Mouse (Mus musculus) G1E (cell line): ENCODE data around the gene Tvp23b. TPM values are rescaled to one million over a fixed set of nuclear protein-coding genes. Genes with fewer than 3 reads are reported as not detected.

Source experiments
- ATAC-seq: 2 replicates; pipeline ENCODE4 v1.8.0; 2016; ENCODE audit warnings: mild to moderate bottlenecking; ENCODE audit not compliant: insufficient number of reproducible peaks, poor library complexity, low FRiP score, severe bottlenecking; ENCODE audit errors: extremely low read depth
- DNase-seq: peaks from one replicate; pipeline ENCODE4 v3.0.0; 2012; ENCODE audit warnings: low spot score
- H3K27me3 ChIP-seq: 2 replicates; pipeline ENCODE4 v1.6.1; 2012; ENCODE audit warnings: mild to moderate bottlenecking, low read length, inconsistent platforms; ENCODE audit not compliant: insufficient read depth
- H3K36me3 ChIP-seq: replicated peaks from 2 replicates; pipeline ENCODE3; 2012; ENCODE audit warnings: mild to moderate bottlenecking, inconsistent platforms
- H3K4me1 ChIP-seq: 2 replicates; pipeline ENCODE4 v1.6.1; 2012; ENCODE audit warnings: low read depth, low read length, inconsistent platforms, mixed read lengths; ENCODE audit not compliant: insufficient read depth
- H3K4me3 ChIP-seq: 2 replicates; pipeline ENCODE4 v1.5.1; 2012; ENCODE audit warnings: low read depth, mild to moderate bottlenecking, inconsistent platforms, low read length, moderate library complexity, mixed read lengths
- H3K9me3 ChIP-seq: replicated peaks from 2 replicates; pipeline ENCODE4 v1.6.1; 2012; ENCODE audit warnings: inconsistent platforms
- CTCF ChIP-seq: IDR thresholded peaks from 2 replicates; pipeline ENCODE4 v1.5.1; 2012; ENCODE audit warnings: low read depth, low read length, inconsistent platforms, mixed read lengths
- GATA1 ChIP-seq: IDR thresholded peaks from 2 replicates; pipeline ENCODE4 v1.6.1; 2012; ENCODE audit warnings: borderline replicate concordance, low read length, inconsistent platforms, mixed read lengths
- GATA2 ChIP-seq: IDR thresholded peaks from 2 replicates; pipeline ENCODE4 v1.6.1; 2012; ENCODE audit warnings: low read depth, low read length, inconsistent platforms, borderline replicate concordance
- POLR2AphosphoS5 ChIP-seq: IDR thresholded peaks from 2 replicates; pipeline ENCODE4 v1.6.1; 2012; ENCODE audit warnings: low read depth, low read length, inconsistent platforms; ENCODE audit not compliant: insufficient replicate concordance
- TAL1 ChIP-seq: conservative IDR thresholded peaks from 2 replicates; pipeline ENCODE4 v1.6.1; 2012; ENCODE audit warnings: low read depth, low read length, inconsistent platforms, mixed read lengths
- polyA plus RNA-seq: library from polyadenylated mRNA; stranded (reverse); fragments of >175 nt; gene quantifications from 2 replicates; pipeline ENCODE4 v1.2.3, GENCODE M21; 2012
- total RNA-seq, 2 experiments: library from RNA; stranded (forward) in 1 of 2; stranded (reverse) in 1 of 2; fragments of 200-1000 nt in 1 of 2; fragments of >200 nt in 1 of 2; fragmentation: Nextera tagmentation in 1 of 2; gene quantifications; 2 replicates each; pipeline ENCODE4 v1.2.3; 2014 to 2017

Tvp23b gene
- total and polyA plus RNA-seq, 3 experiments = 3.3 to 53.7 (median 24.8) TPM

GRCm38 (mm10) chr11:62847655-62848191 lies 31.5 kb upstream of the Tvp23b start:
- Histone ChIP-seq H3K36me3 (no peaks in the 10 kb centered on the region), H3K9me3 (no peaks in the 10 kb centered on the region), H3K27me3 (peaks cover 26% of the 10 kb centered on the region), H3K4me3 (no peak overlapping the region), H3K4me1 (no peaks in the 10 kb centered on the region)
- ATAC-seq (no peak), DNase-seq (no peak)
- TF ChIP-seq GATA2 (no peak), TAL1 (no peak), CTCF (no peak), POLR2AphosphoS5 (no peak), GATA1 (no peak)

DNA sequence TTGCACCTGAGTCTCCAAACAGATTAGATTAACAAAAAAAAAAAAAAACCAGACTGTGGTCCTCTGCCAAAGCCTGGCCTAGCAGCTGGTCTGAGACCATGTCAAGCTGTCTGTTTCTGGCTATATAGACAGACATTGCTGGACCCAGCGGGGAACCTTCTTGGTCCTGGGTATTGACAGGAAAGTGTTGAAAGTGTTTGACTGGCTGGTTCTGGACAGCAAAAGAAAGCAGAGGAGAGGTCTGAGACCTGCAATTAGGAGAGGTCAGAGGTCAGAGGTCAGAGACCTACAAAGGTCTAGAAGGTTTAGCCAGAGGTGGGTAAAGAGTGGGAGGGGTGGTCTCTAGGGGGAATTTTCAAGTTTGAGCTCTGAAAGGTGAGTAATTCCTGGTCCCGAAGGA lies 31.0 kb upstream of the Tvp23b start:
- H3K36me3 ChIP-seq = no peaks in the 10 kb centered on the region
- no peaks in the 10 kb centered on the region for H3K4me1 ChIP-seq
- TF ChIP-seq POLR2AphosphoS5 = no peak
- no peak for TF ChIP-seq GATA2
- no peak for TF ChIP-seq TAL1
- TF ChIP-seq GATA1 = no peak
- TF ChIP-seq CTCF = no peak
- no peak for ATAC-seq
- no peak overlapping the region for H3K4me3 ChIP-seq
- no peaks in the 10 kb centered on the region for H3K9me3 ChIP-seq
- peaks cover 26% of the 10 kb centered on the region for H3K27me3 ChIP-seq
- DNase-seq = no peak

- H3K36me3 ChIP-seq = no peaks in the 10 kb centered on the region
- no peaks in the 10 kb centered on the region for H3K9me3 ChIP-seq
- ATAC-seq = no peak
- H3K4me3 ChIP-seq = no peak overlapping the region
- no peak for DNase-seq
- no peak for TF ChIP-seq GATA2
- TF ChIP-seq TAL1 = no peak
- no peak for TF ChIP-seq GATA1
- TF ChIP-seq CTCF = no peak
- TF ChIP-seq POLR2AphosphoS5 = no peak
- H3K27me3 ChIP-seq = peaks cover 18% of the 10 kb centered on the region
- H3K4me1 ChIP-seq = no peaks in the 10 kb centered on the region
Observed at GRCm38 (mm10) chr11:62851199-62851598, 28.1 kb upstream of the Tvp23b start.

GRCm38 (mm10) chr11:62853334-62853733 lies 25.9 kb upstream of the Tvp23b start:
- H3K36me3 ChIP-seq = no peaks in the 10 kb centered on the region
- H3K4me3 ChIP-seq = no peak overlapping the region
- DNase-seq = no peak
- H3K9me3 ChIP-seq = no peaks in the 10 kb centered on the region
- no peaks in the 10 kb centered on the region for H3K4me1 ChIP-seq
- H3K27me3 ChIP-seq = peaks cover 14% of the 10 kb centered on the region
- no peak for ATAC-seq
- TF ChIP-seq GATA2 = no peak
- no peak for TF ChIP-seq POLR2AphosphoS5
- TF ChIP-seq GATA1 = no peak
- no peak for TF ChIP-seq CTCF
- no peak for TF ChIP-seq TAL1

GRCm38 (mm10) chr11:62865562-62865961 lies 13.7 kb upstream of the Tvp23b start:
- TF ChIP-seq GATA1 = no peak
- TF ChIP-seq GATA2 = no peak
- TF ChIP-seq CTCF = no peak
- TF ChIP-seq TAL1 = no peak
- ATAC-seq (no peak), DNase-seq (no peak)
- Histone ChIP-seq H3K36me3 (no peaks in the 10 kb centered on the region), H3K4me1 (no peaks in the 10 kb centered on the region), H3K27me3 (peaks cover 22% of the 10 kb centered on the region), H3K9me3 (no peaks in the 10 kb centered on the region), H3K4me3 (no peak overlapping the region)

GRCm38 (mm10) chr11:62866685-62867084 lies 12.6 kb upstream of the Tvp23b start:
- no peaks in the 10 kb centered on the region for H3K36me3 ChIP-seq
- H3K4me1 ChIP-seq = no peaks in the 10 kb centered on the region
- ATAC-seq (no peak), DNase-seq (no peak)
- H3K4me3 ChIP-seq = no peak overlapping the region
- H3K27me3 ChIP-seq = peaks cover 19% of the 10 kb centered on the region
- no peaks in the 10 kb centered on the region for H3K9me3 ChIP-seq
- TF ChIP-seq CTCF (no peak), TAL1 (no peak), GATA1 (no peak), GATA2 (no peak), POLR2AphosphoS5 (no peak)
